Mouse (Mus musculus) heart, postnatal 0 days (tissue): ENCODE results near the gene Gimap3.

Experiments
- CTCF ChIP-seq: IDR thresholded peaks from 2 replicates; pipeline ENCODE4 v1.5.1; 2016; ENCODE audit warnings: antibody characterized with exemption, control low read depth, low read depth
- EP300 ChIP-seq: IDR thresholded peaks from 2 replicates; pipeline ENCODE4 v1.6.1; 2016; ENCODE audit warnings: antibody characterized with exemption, low read depth

GRCm38 (mm10) chr6:48725476-48725875 lies 45.2 kb downstream of the Gimap3 start:
- no peak for TF ChIP-seq CTCF
- no peak for TF ChIP-seq EP300
